Mouse (Mus musculus) C2C12 (cell line): ENCODE measurements around the gene Cd164.

Experiments used
- CEBPB ChIP-seq: IDR thresholded peaks from one replicate; pipeline ENCODE4 v1.6.1; 2011; ENCODE audit warnings: low read depth, mild to moderate bottlenecking, control low read depth, moderate library complexity
- CTCF ChIP-seq: IDR thresholded peaks from one replicate; pipeline ENCODE4 v1.5.1; 2011; ENCODE audit not compliant: control insufficient read depth, insufficient read depth, insufficient read length
- FOSL1 ChIP-seq: IDR thresholded peaks from one replicate; pipeline ENCODE4 v1.8.0; 2011; ENCODE audit warnings: mild to moderate bottlenecking, low read length; ENCODE audit not compliant: poor library complexity, insufficient read depth, severe bottlenecking
- MAX ChIP-seq: IDR thresholded peaks from one replicate; pipeline ENCODE4 v1.6.1; 2011; ENCODE audit warnings: mild to moderate bottlenecking, control low read depth
- MYOD1 ChIP-seq: IDR thresholded peaks from one replicate; pipeline ENCODE4 v1.6.1; 2011; ENCODE audit warnings: low read depth; ENCODE audit not compliant: control insufficient read depth, insufficient read length
- MYOG ChIP-seq: IDR thresholded peaks from one replicate; pipeline ENCODE4 v1.6.1; 2011; ENCODE audit not compliant: control insufficient read depth, insufficient read length; ENCODE audit errors: extremely low read depth
- USF1 ChIP-seq: IDR thresholded peaks from one replicate; pipeline ENCODE4 v1.6.1; 2011; ENCODE audit warnings: low read depth, mild to moderate bottlenecking, control low read depth, moderate library complexity

- TF ChIP-seq CTCF (no peak), MYOG (no peak), MAX (no peak), USF1 (no peak), CEBPB (no peak), MYOD1 (no peak), FOSL1 (no peak)
Observed at GRCm38 (mm10) chr10:41482446-41482845, 36.8 kb upstream of the Cd164 start.
